Mouse (Mus musculus) lung, postnatal 36 days (tissue): ENCODE results near the gene Zfp184.

Source experiments
- DNase-seq: peaks from one replicate; pipeline ENCODE4 v3.0.0; 2022; ENCODE audit warnings: mixed read lengths

The Zfp184 gene

GRCm38 (mm10) chr13:21923417-21923816, 21.5 kb upstream of the Zfp184 start:
- no peak for DNase-seq

- DNase-seq: no peak
These were observed 20.1 kb upstream of the Zfp184 start for GRCm38 (mm10) chr13:21924734-21925335.

GRCm38 (mm10) chr13:21930981-21931380, 13.9 kb upstream of the Zfp184 start:
- no peak for DNase-seq

- DNase-seq: no peak
These were observed 13.2 kb upstream of the Zfp184 start for GRCm38 (mm10) chr13:21931740-21932139.

- peak; percentile 21 for DNase-seq
These were observed 11.0 kb upstream of the Zfp184 start for GRCm38 (mm10) chr13:21933626-21934548.

- DNase-seq: peak; percentile 72
These were observed 9.7 kb upstream of the Zfp184 start for GRCm38 (mm10) chr13:21934982-21935791.

GRCm38 (mm10) chr13:21935833-21936232, 9.1 kb upstream of the Zfp184 start:
- no peak for DNase-seq

GRCm38 (mm10) chr13:21936968-21937367, 7.9 kb upstream of the Zfp184 start:
- DNase-seq: peak; percentile 62

GRCm38 (mm10) chr13:21940213-21940612, 4.7 kb upstream of the Zfp184 start:
- DNase-seq: peak; percentile 97

GRCm38 (mm10) chr13:21940811-21941321, 4.0 kb upstream of the Zfp184 start:
- peak; percentile 93 for DNase-seq

- no peak for DNase-seq
These were observed 1.2 kb upstream of the Zfp184 start for GRCm38 (mm10) chr13:21943644-21944043.

- no peak for DNase-seq
These were observed 335 bp upstream of the Zfp184 start for GRCm38 (mm10) chr13:21944592-21944925.

GRCm38 (mm10) chr13:21969269-21969668, 24.4 kb downstream of the Zfp184 start:
- no peak for DNase-seq

- DNase-seq: no peak
These were observed 24.9 kb downstream of the Zfp184 start for GRCm38 (mm10) chr13:21969816-21970215.

- peak; percentile 3 for DNase-seq
These were observed 26.7 kb downstream of the Zfp184 start for GRCm38 (mm10) chr13:21971641-21972040.

GRCm38 (mm10) chr13:21974221-21974725, 29.4 kb downstream of the Zfp184 start:
- DNase-seq: peak; percentile 90

- peak; percentile 87 for DNase-seq
These were observed 30.0 kb downstream of the Zfp184 start for GRCm38 (mm10) chr13:21974726-21975473.

GRCm38 (mm10) chr13:21980981-21981802, 36.3 kb downstream of the Zfp184 start, which contains the start of gene Pom121l2:
Pom121l2 (plus strand) TSS chr13:21981194.
- DNase-seq: peak; percentile 22

GRCm38 (mm10) chr13:21981803-21982193, 36.9 kb downstream of the Zfp184 start:
- no peak for DNase-seq

- DNase-seq: no peak
These were observed 39.6 kb downstream of the Zfp184 start for GRCm38 (mm10) chr13:21984486-21984885.

- no peak for DNase-seq
These were observed 47.7 kb downstream of the Zfp184 start for GRCm38 (mm10) chr13:21992550-21992949.
